Comparison of ENCODE assay signal across 7 mouse cellular contexts in genomic region chr15:89059161-89059931, GRCm38 (mm10). TPM values are rescaled to one million over a fixed set of nuclear protein-coding genes. Genes with fewer than 3 reads are reported as not detected.
DNase-seq lines count a peak whose midpoint lies in the region; ATAC-seq lines count a peak whose summit lies in the region.

Gene Panx2 (plus strand): TSS chr15:89059734.

- peak within 1 kb of the TSS; percentile 27; the same call in 1 of the 2 replicates for H3K27ac ChIP-seq in forebrain, embryonic 14.5 days (ENCODE audit: low read depth, low read length)
- no peak within 1 kb of the TSS for H3K27ac ChIP-seq in midbrain, embryonic 11.5 days (ENCODE audit: low read depth, low read length)

- peak within 1 kb of the TSS; percentile 75 for H3K4me3 ChIP-seq in forebrain, embryonic 14.5 days (ENCODE audit: low read depth, low read length)
- peak within 1 kb of the TSS; percentile 81 for H3K4me3 ChIP-seq in midbrain, embryonic 11.5 days (ENCODE audit: low read depth, low read length)

- no peaks in the 10 kb centered on the region for H3K27me3 ChIP-seq in forebrain, embryonic 14.5 days (replicated peaks; ENCODE audit: control insufficient read depth, insufficient read depth, low read length)
- H3K27me3 ChIP-seq in midbrain, embryonic 11.5 days (ENCODE audit: control insufficient read depth, insufficient read depth, low read length), result peaks cover 24% of the 10 kb centered on the region

- H3K4me1 ChIP-seq in forebrain, embryonic 14.5 days (ENCODE audit: control insufficient read depth, insufficient read depth, low read length), result peaks cover 9% of the 10 kb centered on the region
- H3K4me1 ChIP-seq in midbrain, embryonic 11.5 days (ENCODE audit: control insufficient read depth, insufficient read depth, low read length), result no peaks in the 10 kb centered on the region

- WGBS in forebrain, embryonic 14.5 days, result 1% methylated on average over 42 of the region's 57 CpGs
- 2% methylated on average over 50 of the region's 57 CpGs for WGBS in midbrain, embryonic 11.5 days

- H3K9me3 ChIP-seq in forebrain, embryonic 14.5 days (replicated peaks; ENCODE audit: control insufficient read depth, low read length), result no peaks in the 10 kb centered on the region
- H3K9me3 ChIP-seq in midbrain, embryonic 11.5 days (ENCODE audit: control insufficient read depth, low read length), result no peaks in the 10 kb centered on the region

- no peaks in the 10 kb centered on the region for H3K36me3 ChIP-seq in forebrain, embryonic 14.5 days (ENCODE audit: control insufficient read depth, insufficient read depth, low read length)
- H3K36me3 ChIP-seq in midbrain, embryonic 11.5 days (ENCODE audit: control insufficient read depth, insufficient read depth, low read length), result no peaks in the 10 kb centered on the region

- peak; percentile 52 for ATAC-seq in forebrain, embryonic 14.5 days
- ATAC-seq in midbrain, embryonic 11.5 days (ENCODE audit: low FRiP score), result peak; percentile 43; the same call in 1 of the 2 replicates

- H3K9ac ChIP-seq in forebrain, embryonic 14.5 days (ENCODE audit: low read length), result peak within 1 kb of the TSS; percentile 83
- peak within 1 kb of the TSS; percentile 80 for H3K9ac ChIP-seq in midbrain, embryonic 11.5 days (ENCODE audit: low read length)

- peak within 1 kb of the TSS; percentile 91 for H3K4me2 ChIP-seq in forebrain, embryonic 14.5 days (ENCODE audit: low read length)
- peak within 1 kb of the TSS; percentile 97 for H3K4me2 ChIP-seq in midbrain, embryonic 11.5 days

- peak; percentile 1 for DNase-seq in ovary, adult 18-20 months (ENCODE audit: low spot score)
- DNase-seq in ovary, postnatal 36 days (ENCODE audit: low spot score), result no peak
- DNase-seq in cerebellum, postnatal 14 days, result peak; percentile 73
- DNase-seq in forebrain, embryonic 14.5 days (ENCODE audit: low spot score), result peak; percentile 51
- DNase-seq in layer of hippocampus, postnatal 10 days (ENCODE audit: low spot score in 2 of 2), result peak in 1 of 2 experiments; percentile 56
- peak; percentile 96 for DNase-seq in midbrain, embryonic 11.5 days (ENCODE audit: low spot score, missing footprints)
- no peak for DNase-seq in adrenal gland, postnatal 36 days

RNA-seq across cellular contexts. Expression of gene Panx2, which starts in this region (rescaled TPM):
- polyA plus RNA-seq in forebrain, embryonic 14.5 days (2014; fragmentation: Nextera tagmentation; extraction: Ambion mirVana), result 2.3 and 2.7 TPM in 2 replicates
- total RNA-seq in layer of hippocampus, postnatal 10 days (2021), result 100 to 1,000 TPM; 119 to 121 TPM
- 0.87 and 0.89 TPM in 2 replicates for polyA plus RNA-seq in midbrain, embryonic 11.5 days (2014; fragmentation: Nextera tagmentation; extraction: Ambion mirVana)
- under 1 TPM; 0.56 to 0.99 TPM for total RNA-seq in adrenal gland, postnatal 36 days (2021)

Comparison
In these comparisons a context has a peak if more than half of its experiments do, and no peak if none do; other contexts are left out.
1. RNA of gene Panx2 (total RNA-seq): 119 to 121 TPM in layer of hippocampus, postnatal 10 days; 0.56 to 0.99 TPM in adrenal gland, postnatal 36 days; every median in the first group is over 10 times any median in the second.
2. DNase-seq: peak in ovary, adult 18-20 months (single experiment), cerebellum, postnatal 14 days (2 of 2) and forebrain, embryonic 14.5 days (single experiment); none in ovary, postnatal 36 days (single experiment) and adrenal gland, postnatal 36 days (0 of 2).
3. Peak in DNase-seq, ATAC-seq, H3K4me3 ChIP-seq, H3K9ac ChIP-seq and H3K4me2 ChIP-seq in midbrain, embryonic 11.5 days; RNA of the gene not detected or under 1 TPM.